Mouse (Mus musculus): ENCODE data around the gene Spaar. TPM values are rescaled to one million over a fixed set of nuclear protein-coding genes. Genes with fewer than 3 reads are reported as not detected.

The Spaar gene
- polyA plus RNA-seq, 1 experiment from 2014 or later: 0.04 TPM

GRCm38 (mm10) chr4:43703851-43704250 lies 26.0 kb upstream of the Spaar start:
- no peaks in the 10 kb centered on the region for H3K9me3 ChIP-seq (ENCODE audit: control insufficient read depth, low read length)
- no peaks in the 10 kb centered on the region for H3K4me1 ChIP-seq (ENCODE audit: control insufficient read depth, insufficient read depth, low read depth, low read length)
- H3K4me2 ChIP-seq (ENCODE audit: low read length): no peak overlapping the region
- H3K4me3 ChIP-seq (ENCODE audit: low read length): no peak overlapping the region
- H3K27me3 ChIP-seq (replicated peaks; ENCODE audit: control insufficient read depth, insufficient read depth, low read length): no peaks in the 10 kb centered on the region; the same call in 1 of the 2 replicates
- 58% methylated on average over 8 of the region's 8 CpGs for WGBS
- H3K27ac ChIP-seq (ENCODE audit: low read depth, low read length): no peak overlapping the region
- no peak for ATAC-seq
- H3K36me3 ChIP-seq (ENCODE audit: control insufficient read depth, insufficient read depth, low read length): no peaks in the 10 kb centered on the region
- H3K9ac ChIP-seq (ENCODE audit: low read depth, low read length): no peak overlapping the region

GRCm38 (mm10) chr4:43705991-43706390 lies 23.8 kb upstream of the Spaar start:
- no peak overlapping the region for H3K4me3 ChIP-seq (ENCODE audit: low read length)
- 81% methylated on average over 13 of the region's 13 CpGs for WGBS
- no peaks in the 10 kb centered on the region for H3K36me3 ChIP-seq (ENCODE audit: control insufficient read depth, insufficient read depth, low read length)
- H3K9ac ChIP-seq (ENCODE audit: low read depth, low read length): no peak overlapping the region
- H3K4me1 ChIP-seq (ENCODE audit: control insufficient read depth, insufficient read depth, low read depth, low read length): no peaks in the 10 kb centered on the region
- no peak overlapping the region for H3K4me2 ChIP-seq (ENCODE audit: low read length)
- H3K9me3 ChIP-seq (ENCODE audit: control insufficient read depth, low read length): no peaks in the 10 kb centered on the region
- ATAC-seq: no peak
- no peaks in the 10 kb centered on the region; the same call in 1 of the 2 replicates for H3K27me3 ChIP-seq (replicated peaks; ENCODE audit: control insufficient read depth, insufficient read depth, low read length)
- H3K27ac ChIP-seq (ENCODE audit: low read depth, low read length): no peak overlapping the region

GRCm38 (mm10) chr4:43709869-43710268 lies 20.0 kb upstream of the Spaar start, which contains the start of gene Olfr71:
Olfr71 (minus strand) TSS chr4:43710255.
- H3K4me2 ChIP-seq (ENCODE audit: low read length): no peak within 1 kb of the TSS
- no peak for ATAC-seq
- no peak within 1 kb of the TSS for H3K27ac ChIP-seq (ENCODE audit: low read depth, low read length)
- 82% methylated on average over 6 of the region's 6 CpGs for WGBS
- no peaks in the 10 kb centered on the region for H3K36me3 ChIP-seq (ENCODE audit: control insufficient read depth, insufficient read depth, low read length)
- H3K27me3 ChIP-seq (replicated peaks; ENCODE audit: control insufficient read depth, insufficient read depth, low read length): no peaks in the 10 kb centered on the region; the same call in 1 of the 2 replicates
- peaks cover 3% of the 10 kb centered on the region; the same call in 1 of the 2 replicates for H3K4me1 ChIP-seq (ENCODE audit: control insufficient read depth, insufficient read depth, low read depth, low read length)
- H3K9ac ChIP-seq (ENCODE audit: low read depth, low read length): no peak within 1 kb of the TSS
- no peaks in the 10 kb centered on the region for H3K9me3 ChIP-seq (ENCODE audit: control insufficient read depth, low read length)
- H3K4me3 ChIP-seq (ENCODE audit: low read length): no peak within 1 kb of the TSS

GRCm38 (mm10) chr4:43711821-43712220 lies 18.0 kb upstream of the Spaar start:
- no peaks in the 10 kb centered on the region for H3K27me3 ChIP-seq (replicated peaks; ENCODE audit: control insufficient read depth, insufficient read depth, low read length)
- no peaks in the 10 kb centered on the region for H3K9me3 ChIP-seq (ENCODE audit: control insufficient read depth, low read length)
- no peak overlapping the region for H3K4me3 ChIP-seq (ENCODE audit: low read length)
- no peak overlapping the region for H3K4me2 ChIP-seq (ENCODE audit: low read length)
- H3K27ac ChIP-seq (ENCODE audit: low read depth, low read length): no peak overlapping the region
- no peak for ATAC-seq
- WGBS: 4% methylated on average over 2 of the region's 2 CpGs
- no peaks in the 10 kb centered on the region for H3K36me3 ChIP-seq (ENCODE audit: control insufficient read depth, insufficient read depth, low read length)
- no peak overlapping the region for H3K9ac ChIP-seq (ENCODE audit: low read depth, low read length)
- H3K4me1 ChIP-seq (ENCODE audit: control insufficient read depth, insufficient read depth, low read depth, low read length): peaks cover 3% of the 10 kb centered on the region; the same call in 1 of the 2 replicates

- Histone ChIP-seq H3K36me3 (ENCODE audit: control insufficient read depth, insufficient read depth, low read length) (no peaks in the 10 kb centered on the region), H3K4me1 (ENCODE audit: control insufficient read depth, insufficient read depth, low read depth, low read length) (peaks cover 3% of the 10 kb centered on the region; the same call in 1 of the 2 replicates), H3K4me3 (ENCODE audit: low read length) (no peak overlapping the region), H3K9me3 (ENCODE audit: control insufficient read depth, low read length) (no peaks in the 10 kb centered on the region), H3K27me3 (replicated peaks; ENCODE audit: control insufficient read depth, insufficient read depth, low read length) (no peaks in the 10 kb centered on the region), H3K4me2 (ENCODE audit: low read length) (no peak overlapping the region), H3K9ac (ENCODE audit: low read depth, low read length) (no peak overlapping the region; the same call in 1 of the 2 replicates), H3K27ac (ENCODE audit: low read depth, low read length) (no peak overlapping the region)
- 33% methylated on average over 7 of the region's 7 CpGs for WGBS
- ATAC-seq: no peak
Observed at GRCm38 (mm10) chr4:43713652-43714219, 16.1 kb upstream of the Spaar start.

GRCm38 (mm10) chr4:43720491-43721228 lies 9.2 kb upstream of the Spaar start:
- H3K27me3 ChIP-seq (replicated peaks; ENCODE audit: control insufficient read depth, insufficient read depth, low read length): no peaks in the 10 kb centered on the region
- no peak overlapping the region for H3K27ac ChIP-seq (ENCODE audit: low read depth, low read length)
- no peak overlapping the region for H3K4me2 ChIP-seq (ENCODE audit: low read length)
- H3K4me1 ChIP-seq (ENCODE audit: control insufficient read depth, insufficient read depth, low read depth, low read length): no peaks in the 10 kb centered on the region
- no peaks in the 10 kb centered on the region for H3K36me3 ChIP-seq (ENCODE audit: control insufficient read depth, insufficient read depth, low read length)
- no peak overlapping the region for H3K4me3 ChIP-seq (ENCODE audit: low read length)
- H3K9ac ChIP-seq (ENCODE audit: low read depth, low read length): no peak overlapping the region
- WGBS: 57% methylated on average over 12 of the region's 16 CpGs
- H3K9me3 ChIP-seq (ENCODE audit: control insufficient read depth, low read length): no peaks in the 10 kb centered on the region
- no peak for ATAC-seq

- Histone ChIP-seq H3K9me3 (ENCODE audit: control insufficient read depth, low read length) (no peaks in the 10 kb centered on the region), H3K9ac (ENCODE audit: low read depth, low read length) (no peak overlapping the region), H3K4me3 (ENCODE audit: low read length) (no peak overlapping the region), H3K4me1 (ENCODE audit: control insufficient read depth, insufficient read depth, low read depth, low read length) (no peaks in the 10 kb centered on the region), H3K4me2 (ENCODE audit: low read length) (no peak overlapping the region), H3K36me3 (ENCODE audit: control insufficient read depth, insufficient read depth, low read length) (no peaks in the 10 kb centered on the region), H3K27me3 (replicated peaks; ENCODE audit: control insufficient read depth, insufficient read depth, low read length) (no peaks in the 10 kb centered on the region), H3K27ac (ENCODE audit: low read depth, low read length) (no peak overlapping the region)
- ATAC-seq: no peak
- WGBS: 84% methylated on average over 4 of the region's 4 CpGs
Observed at GRCm38 (mm10) chr4:43722191-43722590, 7.6 kb upstream of the Spaar start.

GRCm38 (mm10) chr4:43724764-43725163 lies 5.1 kb upstream of the Spaar start:
- Histone ChIP-seq H3K4me2 (ENCODE audit: low read length) (no peak overlapping the region), H3K4me3 (ENCODE audit: low read length) (no peak overlapping the region), H3K27ac (ENCODE audit: low read depth, low read length) (no peak overlapping the region), H3K27me3 (replicated peaks; ENCODE audit: control insufficient read depth, insufficient read depth, low read length) (no peaks in the 10 kb centered on the region), H3K9ac (ENCODE audit: low read depth, low read length) (no peak overlapping the region), H3K36me3 (ENCODE audit: control insufficient read depth, insufficient read depth, low read length) (no peaks in the 10 kb centered on the region), H3K9me3 (ENCODE audit: control insufficient read depth, low read length) (no peaks in the 10 kb centered on the region), H3K4me1 (ENCODE audit: control insufficient read depth, insufficient read depth, low read depth, low read length) (no peaks in the 10 kb centered on the region)
- ATAC-seq: no peak
- WGBS: 56% methylated on average over 1 of the region's 1 CpGs

GRCm38 (mm10) chr4:43726228-43726993 lies 3.4 kb upstream of the Spaar start:
- Histone ChIP-seq H3K27me3 (replicated peaks; ENCODE audit: control insufficient read depth, insufficient read depth, low read length) (no peaks in the 10 kb centered on the region), H3K36me3 (ENCODE audit: control insufficient read depth, insufficient read depth, low read length) (no peaks in the 10 kb centered on the region), H3K4me1 (ENCODE audit: control insufficient read depth, insufficient read depth, low read depth, low read length) (no peaks in the 10 kb centered on the region), H3K4me2 (ENCODE audit: low read length) (no peak overlapping the region), H3K4me3 (ENCODE audit: low read length) (no peak overlapping the region), H3K9ac (ENCODE audit: low read depth, low read length) (no peak overlapping the region), H3K27ac (ENCODE audit: low read depth, low read length) (no peak overlapping the region), H3K9me3 (ENCODE audit: control insufficient read depth, low read length) (no peaks in the 10 kb centered on the region)
- no peak for ATAC-seq
- 85% methylated on average over 12 of the region's 12 CpGs for WGBS

Data from hindbrain, embryonic 16.5 days (tissue).